Mouse (Mus musculus) cerebellum, postnatal 10 days (tissue): ENCODE data around the gene Rnf151.
"Not testable (repeated sequence)": the region's sequence is repeated elsewhere in the genome, so short reads cannot be mapped to it uniquely, and the experiment has no call there.

ENCODE experiments used
- DNase-seq, 2 experiments: peaks; one replicate each; pipeline ENCODE4 v3.0.0; 2021; ENCODE audit warnings: mixed read lengths in 2 of 2

The Rnf151 gene

GRCm38 (mm10) chr17:24732233-24732935 is 14.5 kb upstream of the Rnf151 start:
- no peak for DNase-seq

- DNase-seq, result no peak
Observed at GRCm38 (mm10) chr17:24730787-24731186, 12.9 kb upstream of the Rnf151 start.

DNA sequence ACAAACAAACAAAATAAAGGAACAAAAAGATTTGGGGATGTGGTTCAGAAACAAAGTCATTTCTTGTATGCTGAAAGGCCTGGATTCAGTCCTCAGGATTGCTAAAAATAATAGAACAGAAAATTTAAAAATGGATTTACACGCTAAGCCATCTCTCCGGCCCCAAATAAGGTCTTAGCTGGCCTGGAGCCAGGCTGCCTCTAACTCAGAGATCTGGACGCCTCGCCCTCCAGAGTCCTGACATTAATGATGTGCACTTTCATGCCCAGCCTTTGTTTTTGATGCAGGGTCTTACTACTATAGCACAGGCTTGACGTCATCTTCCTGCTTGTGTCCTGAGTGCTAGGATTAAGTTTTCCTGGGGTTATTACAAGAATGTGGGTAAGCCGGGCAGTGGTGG is 11.2 kb upstream of the Rnf151 start:
- no peak for DNase-seq

DNA sequence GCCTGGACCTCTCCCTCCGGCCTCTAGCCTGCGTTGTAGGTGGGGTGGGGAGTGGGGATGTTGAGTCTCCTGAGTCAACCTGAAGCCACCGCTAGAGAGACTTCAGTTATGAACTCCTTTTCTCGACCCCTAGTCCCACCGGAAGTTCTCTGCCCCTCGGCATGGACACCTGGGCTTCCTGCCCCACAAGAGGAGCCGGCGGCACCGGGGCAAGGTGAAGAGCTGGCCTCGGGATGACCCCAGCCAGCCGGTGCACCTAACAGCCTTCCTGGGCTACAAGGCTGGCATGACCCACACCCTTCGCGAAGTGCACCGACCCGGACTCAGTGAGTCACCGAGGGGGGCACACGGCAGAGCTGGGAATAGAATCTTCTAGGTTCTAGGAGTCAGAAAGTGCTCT is 10.3 kb upstream of the Rnf151 start:
- no peak for DNase-seq

GRCm38 (mm10) chr17:24727618-24728017 is 9.8 kb upstream of the Rnf151 start, which contains the start of gene Rpl3l:
Gene Rpl3l (plus strand): TSS chr17:24727820.
- no peak for DNase-seq

GRCm38 (mm10) chr17:24725637-24726390 is 8.0 kb upstream of the Rnf151 start:
- no peak for DNase-seq

DNA sequence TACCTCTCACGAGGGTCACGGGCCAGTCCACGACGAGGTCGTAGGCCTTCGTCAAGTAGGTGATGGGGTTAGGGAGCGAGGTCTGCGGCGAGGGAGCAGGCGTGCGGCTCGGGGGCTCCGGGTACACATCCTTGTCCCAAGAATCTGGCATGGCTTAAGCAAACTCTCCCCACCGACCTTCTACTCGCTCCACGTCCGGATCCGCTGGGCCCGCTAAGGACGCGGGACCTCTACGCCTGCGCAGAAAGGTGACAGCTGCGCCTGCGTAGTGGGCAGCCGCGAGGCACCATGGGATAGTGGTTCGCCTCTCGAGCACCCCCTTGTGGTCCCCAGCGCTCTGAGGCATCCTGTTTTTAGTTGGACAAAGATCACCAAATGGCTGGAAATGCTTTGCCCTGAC is 6.3 kb upstream of the Rnf151 start, which contains the start of gene Ndufb10:
Gene Ndufb10 (minus strand): TSS at position 295 of the 400 bp plus-strand sequence.
- peak; percentile 99 to 100 for DNase-seq

DNA sequence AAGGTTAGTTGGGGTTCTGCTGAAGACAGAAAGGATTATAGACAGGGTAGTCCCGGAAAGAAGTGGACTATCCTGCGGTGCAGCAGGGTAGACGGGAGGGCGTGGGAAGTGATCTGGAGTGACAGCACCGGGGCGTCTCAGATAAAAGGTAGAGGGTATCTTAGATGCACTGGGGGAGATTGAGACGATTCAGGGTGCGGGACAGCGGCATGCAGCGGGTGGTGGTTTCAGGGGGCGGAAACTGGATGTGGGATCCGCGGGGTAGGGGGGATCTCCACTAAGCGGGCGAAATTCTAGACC is 6.0 kb upstream of the Rnf151 start:
- DNase-seq, result no peak

DNA sequence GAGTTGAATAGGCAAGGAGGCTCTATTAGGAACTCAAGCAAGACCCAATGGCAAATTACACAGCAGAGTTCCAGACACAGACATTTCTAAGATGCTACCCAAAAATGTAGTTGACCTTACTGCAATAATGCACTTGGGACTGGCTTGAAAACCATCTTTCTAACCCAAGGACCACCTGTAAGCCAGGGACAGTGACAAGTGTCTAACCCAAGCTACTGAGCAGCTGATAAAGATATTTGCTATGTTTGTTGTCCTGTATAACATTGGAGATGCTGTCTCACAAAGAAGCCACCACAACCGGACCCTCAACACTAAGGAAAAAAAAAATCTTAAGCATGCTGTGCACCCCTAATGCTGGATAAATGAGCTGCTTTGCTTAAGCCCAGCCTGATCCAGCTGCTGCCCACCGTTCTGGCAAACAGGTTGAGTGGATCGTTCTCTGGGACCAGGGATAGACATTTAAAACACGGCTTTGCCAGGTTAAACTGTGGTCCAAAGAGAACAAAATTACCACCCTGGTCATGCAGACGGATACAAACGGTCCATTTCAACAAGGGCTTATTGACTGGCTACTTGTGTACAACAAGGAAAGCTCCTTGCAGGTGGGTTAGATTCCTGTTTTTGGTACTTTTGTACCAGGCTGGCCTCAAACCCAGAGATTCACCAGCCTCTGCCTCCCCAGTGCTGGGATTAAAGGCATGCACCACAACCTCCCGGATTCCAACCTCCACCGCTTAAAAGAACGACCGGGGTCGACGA is 5.4 kb upstream of the Rnf151 start:
- no peak for DNase-seq

DNA sequence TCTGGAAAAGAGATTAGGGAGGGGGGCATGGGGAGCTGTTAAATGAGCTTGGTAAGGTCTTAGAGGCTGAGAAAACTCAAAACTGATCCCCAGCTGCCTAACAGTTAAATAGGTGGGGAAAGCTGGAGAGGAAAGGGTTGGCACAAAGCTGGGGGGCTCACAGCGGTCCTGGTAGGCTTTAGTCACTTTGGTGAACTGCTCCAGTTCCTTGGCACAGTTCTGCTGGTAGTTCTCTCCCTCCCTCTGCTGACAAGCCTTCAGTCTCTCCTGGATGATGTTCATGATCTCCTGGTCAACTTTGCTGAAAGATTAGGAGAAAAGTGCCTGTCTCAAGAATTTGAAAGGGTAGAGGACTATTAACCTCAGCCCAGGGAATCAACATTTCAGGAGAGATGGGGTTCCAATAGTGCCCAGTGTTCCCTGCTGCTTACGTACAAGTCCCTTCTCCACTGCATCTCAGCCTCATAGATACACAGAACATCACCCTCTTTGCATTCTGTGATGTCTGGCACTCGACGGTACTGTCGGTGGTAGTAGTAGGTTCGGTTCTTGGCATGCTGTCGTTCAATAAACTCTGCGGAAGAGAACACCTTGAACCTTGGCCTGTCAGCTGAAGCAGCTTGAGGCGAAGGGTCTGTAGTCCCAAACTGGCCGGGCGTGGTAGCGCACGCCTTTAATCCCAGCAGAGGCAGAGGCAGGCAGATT is 4.5 kb upstream of the Rnf151 start:
- DNase-seq, result no peak

DNA sequence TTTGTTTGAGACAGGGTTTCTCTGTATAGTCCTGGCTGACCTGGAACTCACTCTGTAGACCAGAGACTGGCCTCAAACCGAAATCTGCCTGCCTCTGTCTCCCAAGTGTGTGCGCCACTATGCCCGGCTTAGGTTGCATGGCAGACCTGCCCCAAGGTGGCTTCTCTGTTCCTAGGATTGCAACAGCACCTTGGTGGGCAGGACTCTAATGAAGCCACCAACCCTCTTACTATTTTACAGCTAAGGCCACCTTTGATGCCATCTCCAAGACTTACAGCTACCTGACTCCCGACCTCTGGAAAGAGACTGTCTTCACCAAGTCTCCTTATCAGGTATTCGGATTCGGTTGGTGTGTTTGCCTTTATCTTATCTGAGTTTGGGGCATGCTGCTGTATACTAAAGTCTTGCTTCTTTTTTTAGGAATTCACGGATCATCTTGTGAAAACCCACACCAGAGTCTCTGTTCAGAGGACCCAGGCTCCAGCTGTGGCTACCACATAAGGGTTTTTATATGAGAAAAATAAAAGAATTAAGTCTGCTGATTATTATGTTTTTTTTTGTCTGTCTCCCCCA is 3.6 kb upstream of the Rnf151 start:
- not testable (repeated sequence) for DNase-seq

- not testable (repeated sequence) for DNase-seq
Observed at GRCm38 (mm10) chr17:24720616-24721015, 2.8 kb upstream of the Rnf151 start.

GRCm38 (mm10) chr17:24719494-24720222 is 1.8 kb upstream of the Rnf151 start:
- DNase-seq, result peak; percentile 99

DNA sequence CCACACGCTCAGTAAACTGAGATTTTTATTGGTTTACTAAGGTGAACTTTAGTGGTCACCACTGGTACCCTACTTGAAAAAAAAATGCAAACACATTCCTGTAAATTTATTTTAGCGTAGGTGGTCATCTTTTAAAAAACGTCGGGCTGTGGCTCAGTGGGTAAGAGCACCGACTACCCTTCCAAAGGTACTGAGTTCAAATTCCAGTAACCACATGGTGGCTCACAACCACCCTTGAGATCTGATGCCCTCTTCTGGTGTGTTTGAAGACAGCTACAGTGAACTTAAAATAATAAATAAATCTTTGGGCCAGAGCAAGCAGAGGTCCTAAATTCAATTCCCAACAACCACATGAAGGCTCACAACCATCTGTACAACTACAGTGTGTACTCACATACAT is 1.1 kb upstream of the Rnf151 start:
- not testable (repeated sequence) for DNase-seq

- no peak for DNase-seq
Observed at GRCm38 (mm10) chr17:24716166-24716682, 1.6 kb downstream of the Rnf151 start.

DNA sequence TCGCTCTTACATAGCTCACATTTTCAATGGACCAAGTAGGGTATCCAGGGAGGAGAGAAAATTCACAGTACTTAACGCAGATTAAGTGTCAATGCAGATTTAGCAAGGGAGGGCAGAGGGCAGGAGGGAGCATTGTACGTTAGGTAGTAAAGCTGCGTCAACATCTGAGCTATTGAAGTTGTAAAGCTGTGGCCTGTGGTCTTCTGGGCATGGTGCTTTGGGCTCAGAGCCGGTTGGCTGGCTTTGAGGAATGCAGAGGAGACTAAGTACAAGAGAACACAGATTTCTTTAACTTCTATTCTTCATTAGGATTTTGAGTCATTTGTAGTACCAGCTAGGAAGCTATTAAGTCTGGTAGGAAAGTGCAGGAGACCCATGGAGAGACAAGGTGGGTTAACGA is 2.3 kb downstream of the Rnf151 start:
- DNase-seq, result no peak

DNA sequence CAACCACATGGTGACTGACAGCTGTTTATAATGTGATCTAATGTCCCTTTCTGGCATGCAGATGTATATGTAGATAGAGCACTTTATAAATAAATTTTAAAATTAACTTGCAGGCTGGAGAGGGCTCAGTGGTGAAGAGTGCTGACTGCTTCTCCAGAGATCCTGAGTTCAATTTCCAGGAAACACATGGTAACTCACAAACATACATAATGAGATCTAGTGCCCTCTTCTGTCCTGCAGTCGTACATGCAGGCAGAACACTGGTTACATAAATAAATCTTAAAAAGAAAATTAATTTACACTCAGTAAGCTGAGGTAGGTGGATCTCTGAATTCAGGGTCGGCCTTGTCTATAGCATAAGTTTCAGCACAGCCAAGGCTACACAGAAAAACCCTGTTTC is 9.2 kb downstream of the Rnf151 start:
- DNase-seq, result no peak

- no peak for DNase-seq
Observed at GRCm38 (mm10) chr17:24707801-24708425, 9.9 kb downstream of the Rnf151 start.

DNA sequence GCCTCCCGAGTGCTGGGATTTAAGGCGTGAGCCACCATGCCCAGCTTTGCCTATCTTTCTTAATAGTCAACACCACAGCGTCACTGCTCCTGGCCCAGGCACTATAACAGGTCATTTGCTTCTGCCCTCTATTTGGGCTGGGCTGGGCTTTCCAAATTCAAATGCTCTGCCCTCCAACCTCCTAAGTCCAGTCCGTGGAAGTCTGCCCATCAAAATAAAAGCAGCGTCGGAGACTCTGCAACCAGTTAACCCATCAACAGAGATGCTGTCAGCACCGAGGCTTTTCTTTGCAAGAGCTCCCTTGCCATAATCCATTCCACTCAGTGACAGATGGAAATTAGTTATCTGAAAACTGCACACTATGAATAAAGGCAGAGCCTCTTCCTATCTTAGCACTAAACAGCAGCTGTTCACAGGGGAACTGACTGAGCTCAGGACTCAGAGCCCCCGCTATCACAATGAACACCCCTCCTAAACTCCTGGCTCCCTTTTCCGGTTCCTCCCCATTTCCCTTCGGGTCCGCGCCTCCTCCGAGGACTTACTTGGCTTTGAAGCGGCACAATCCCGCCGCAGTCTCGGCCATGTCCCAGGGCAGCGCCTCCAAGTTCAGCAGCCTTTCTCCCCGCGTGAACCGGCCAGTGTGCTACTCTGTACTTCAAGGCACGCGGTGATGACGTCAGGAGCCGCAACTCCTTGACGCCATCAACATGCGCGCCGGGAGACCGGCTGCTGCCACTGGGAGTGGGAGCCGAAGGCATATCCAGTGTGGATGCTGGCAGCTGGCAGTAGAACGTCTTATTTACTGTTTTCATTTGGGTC is 10.7 kb downstream of the Rnf151 start, which contains the start of gene Tbl3:
Gene Tbl3 (minus strand): TSS at position 679 of the 819 bp plus-strand sequence.
- DNase-seq, result peak; percentile 98

GRCm38 (mm10) chr17:24705821-24706220 is 12.0 kb downstream of the Rnf151 start:
- DNase-seq, result no peak
